Comparison of ENCODE assay signal across 9 mouse cellular contexts in genomic region chr17:65906895-65907401, GRCm38 (mm10). TPM values are rescaled to one million over a fixed set of nuclear protein-coding genes. Genes with fewer than 3 reads are reported as not detected.
DNase-seq lines count a peak whose midpoint lies in the region; ATAC-seq and TF ChIP-seq lines count a peak whose summit lies in the region.
"Had no signal": no experiment of that assay in that cellular context is flagged by ENCODE, and none has a peak within 500 bp of the region (broad histone marks: within the 10 kb centered on the region; RNA-seq: fewer than 3 reads in every experiment).

No protein-coding gene starts in this region.

- H3K9me3 ChIP-seq in lung, postnatal 0 days (ENCODE audit: low read length), result no peaks in the 10 kb centered on the region
- no peaks in the 10 kb centered on the region for H3K9me3 ChIP-seq in forebrain, embryonic 13.5 days (replicated peaks)
- H3K9me3 ChIP-seq: neural tube, embryonic 12.5 days had no signal

- no peaks in the 10 kb centered on the region for H3K36me3 ChIP-seq in lung, postnatal 0 days (ENCODE audit: insufficient read depth, low read length)
- peaks cover 7% of the 10 kb centered on the region for H3K36me3 ChIP-seq in forebrain, embryonic 13.5 days (ENCODE audit: poor library complexity, severe bottlenecking)
- H3K36me3 ChIP-seq: neural tube, embryonic 12.5 days had no signal

- H3K27ac ChIP-seq in lung, postnatal 0 days (ENCODE audit: low read length), result peak overlapping the region; percentile 68
- H3K27ac ChIP-seq in forebrain, embryonic 13.5 days, result no peak overlapping the region
- H3K27ac ChIP-seq: neural tube, embryonic 12.5 days had no signal

- no peak for TF ChIP-seq EP300 in lung, postnatal 0 days (IDR thresholded peaks at IDR 0.05)

- peaks cover 3% of the 10 kb centered on the region; the same call in 1 of the 2 replicates for H3K4me1 ChIP-seq in lung, postnatal 0 days (ENCODE audit: insufficient read depth, low read depth, low read length)
- no peaks in the 10 kb centered on the region for H3K4me1 ChIP-seq in forebrain, embryonic 13.5 days
- H3K4me1 ChIP-seq: neural tube, embryonic 12.5 days had no signal

- WGBS in lung, postnatal 0 days, result 28% methylated on average over 11 of the region's 11 CpGs
- WGBS in forebrain, embryonic 13.5 days, result 74% methylated on average over 11 of the region's 11 CpGs

- H3K4me2 ChIP-seq in lung, postnatal 0 days (replicated peaks; ENCODE audit: low read depth, low read length), result peak overlapping the region; percentile 37
- no peak overlapping the region for H3K4me2 ChIP-seq in forebrain, embryonic 13.5 days
- H3K4me2 ChIP-seq: neural tube, embryonic 12.5 days had no signal

- no peak for TF ChIP-seq CTCF in lung, postnatal 0 days (IDR thresholded peaks at IDR 0.05)

- DNase-seq in CD4-positive helper T cell, adult 2 months (ENCODE audit: low read depth, low spot score), result peak; percentile 75
- peak; percentile 30 for DNase-seq in MN1 (ENCODE audit: low spot score)
- peak; percentile 79 for DNase-seq in lung, postnatal 0 days (ENCODE audit: low spot score)
- DNase-seq in frontal cortex, postnatal 10 days (ENCODE audit: low spot score in 2 of 2), result no peak
- DNase-seq in frontal cortex, postnatal 25 days (ENCODE audit: low spot score in 2 of 2), result no peak
- DNase-seq in adrenal gland, adult (ENCODE audit: inconsistent age in 2 of 2, low spot score in 1 of 2), result no peak

- H3K27me3 ChIP-seq in lung, postnatal 0 days (replicated peaks; ENCODE audit: insufficient read depth, low read length), result no peaks in the 10 kb centered on the region
- no peaks in the 10 kb centered on the region for H3K27me3 ChIP-seq in forebrain, embryonic 13.5 days
- H3K27me3 ChIP-seq: neural tube, embryonic 12.5 days had no signal

- H3K4me3 ChIP-seq in lung, postnatal 0 days (ENCODE audit: low read depth, low read length), result no peak overlapping the region
- no peak overlapping the region for H3K4me3 ChIP-seq in forebrain, embryonic 13.5 days
- H3K4me3 ChIP-seq: neural tube, embryonic 12.5 days had no signal

- peak; percentile 76 to 85 for ATAC-seq in hematopoietic stem cell, adult 5-6 weeks (replicated peaks in 1 of 2; ENCODE audit: insufficient read depth in 1 of 2, low FRiP score in 2 of 2, low TSS enrichment in 1 of 2, low read depth in 1 of 2, poor library complexity in 2 of 2, severe bottlenecking in 2 of 2)
- peak; percentile 84 for ATAC-seq in lung, postnatal 0 days
- ATAC-seq in forebrain, embryonic 13.5 days, result no peak

- no peak overlapping the region for H3K9ac ChIP-seq in lung, postnatal 0 days (replicated peaks; ENCODE audit: low read depth)
- H3K9ac ChIP-seq in forebrain, embryonic 13.5 days, result no peak overlapping the region
- H3K9ac ChIP-seq: neural tube, embryonic 12.5 days had no signal

RNA-seq across cellular contexts. Expression of gene Ralbp1, which starts 21.4 kb away (rescaled TPM):
- 101 and 125 TPM in 2 replicates for total RNA-seq in hematopoietic stem cell, adult 5-6 weeks (2017)
- polyA plus RNA-seq in lung, postnatal 0 days (2015; fragmentation: Nextera tagmentation; extraction: Ambion mirVana), result 151 and 155 TPM in 2 replicates
- 56.9 and 58.4 TPM in 2 replicates for polyA plus RNA-seq in forebrain, embryonic 13.5 days (2015; fragmentation: Nextera tagmentation; extraction: Ambion mirVana)

RNA-seq across cellular contexts. Expression of gene Twsg1, which starts 44.1 kb away (rescaled TPM):
- 30.9 and 39.7 TPM in 2 replicates for total RNA-seq in hematopoietic stem cell, adult 5-6 weeks (2017)
- 89.1 and 93.8 TPM in 2 replicates for polyA plus RNA-seq in lung, postnatal 0 days (2015; fragmentation: Nextera tagmentation; extraction: Ambion mirVana)
- 75.2 and 84.1 TPM in 2 replicates for polyA plus RNA-seq in forebrain, embryonic 13.5 days (2015; fragmentation: Nextera tagmentation; extraction: Ambion mirVana)

Comparison
In these comparisons a context has a peak if more than half of its experiments do, and no peak if none do; other contexts are left out.
1. DNase-seq: peak in CD4-positive helper T cell, adult 2 months (single experiment), MN1 (single experiment) and lung, postnatal 0 days (single experiment); none in frontal cortex, postnatal 10 days (0 of 2), frontal cortex, postnatal 25 days (0 of 2) and adrenal gland, adult (0 of 2).